Mouse (Mus musculus) frontal cortex, postnatal 10 days (tissue): ENCODE data around the gene Myo15.
"Not testable (repeated sequence)": the region's sequence is repeated elsewhere in the genome, so short reads cannot be mapped to it uniquely, and the experiment has no call there.

ENCODE experiments used
- DNase-seq, 2 experiments: peaks; one replicate each; pipeline ENCODE4 v3.0.0; 2022; ENCODE audit warnings: low spot score in 2 of 2, mixed read lengths in 1 of 2

The Myo15 gene

DNA sequence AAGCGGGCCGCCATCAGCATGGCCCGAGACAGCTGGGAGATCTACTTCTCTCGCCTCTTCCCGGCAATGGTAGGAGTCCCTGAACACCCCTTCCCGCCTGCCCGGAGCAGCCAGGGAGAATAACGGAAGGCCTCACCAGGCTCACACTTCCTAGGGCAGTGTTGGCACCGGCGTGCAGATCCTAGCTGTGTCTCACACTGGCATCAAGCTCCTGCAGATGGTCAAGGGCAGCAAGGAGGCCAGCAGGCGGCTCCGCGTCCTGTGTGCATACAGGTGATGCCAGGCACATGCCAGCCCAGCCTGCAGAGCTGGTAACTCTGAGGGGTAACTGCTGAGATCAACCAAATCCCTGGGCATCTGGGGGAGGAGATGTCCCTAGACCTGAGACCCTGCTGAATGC, 38.1 kb downstream of the Myo15 start:
- no peak for DNase-seq

GRCm38 (mm10) chr11:60508950-60509349, 39.8 kb downstream of the Myo15 start:
- DNase-seq: no peak

DNA sequence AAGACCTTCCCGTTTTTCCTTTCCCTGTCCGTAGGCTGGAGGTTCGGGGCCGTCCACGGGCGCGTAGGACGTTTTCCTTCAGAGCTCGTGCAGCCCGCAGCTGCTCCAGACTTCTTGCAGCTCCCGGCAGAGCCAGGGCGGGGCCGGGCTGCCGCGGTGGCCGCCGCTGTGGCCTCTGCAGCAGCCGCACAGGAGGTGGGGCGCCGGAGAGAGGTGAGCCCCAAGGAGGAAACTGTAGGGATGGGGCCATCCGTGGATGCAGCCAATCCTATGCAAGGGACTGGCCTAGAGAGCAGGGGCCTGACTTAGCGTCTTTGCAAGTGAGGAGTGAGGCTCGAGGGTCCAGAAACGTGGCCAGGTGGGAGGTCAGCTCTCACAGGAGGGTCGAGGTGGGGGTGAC, 40.4 kb downstream of the Myo15 start:
- DNase-seq: no peak

- DNase-seq: no peak
Observed at GRCm38 (mm10) chr11:60511893-60512292, 42.8 kb downstream of the Myo15 start.

DNA sequence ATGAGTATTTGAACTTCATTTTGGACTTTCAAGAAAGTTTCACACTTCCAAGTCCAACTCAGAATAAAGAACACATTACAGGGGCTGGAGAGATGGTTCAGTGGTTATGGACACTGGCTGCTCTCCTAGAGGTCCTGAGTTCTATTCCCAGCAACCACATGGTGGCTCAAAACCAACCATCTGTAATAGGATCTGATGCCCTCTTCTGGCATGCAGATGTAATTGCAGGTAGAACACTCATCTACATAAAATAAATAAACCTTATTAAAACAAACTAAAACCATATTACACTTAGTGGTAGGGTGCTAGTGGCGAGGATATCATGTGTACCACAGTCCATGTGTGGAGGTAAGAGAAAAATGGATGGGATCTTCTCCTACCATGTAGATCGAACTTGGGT, 43.4 kb downstream of the Myo15 start:
- DNase-seq: no peak

- DNase-seq: no peak
Observed at GRCm38 (mm10) chr11:60514941-60515340, 45.8 kb downstream of the Myo15 start.

DNA sequence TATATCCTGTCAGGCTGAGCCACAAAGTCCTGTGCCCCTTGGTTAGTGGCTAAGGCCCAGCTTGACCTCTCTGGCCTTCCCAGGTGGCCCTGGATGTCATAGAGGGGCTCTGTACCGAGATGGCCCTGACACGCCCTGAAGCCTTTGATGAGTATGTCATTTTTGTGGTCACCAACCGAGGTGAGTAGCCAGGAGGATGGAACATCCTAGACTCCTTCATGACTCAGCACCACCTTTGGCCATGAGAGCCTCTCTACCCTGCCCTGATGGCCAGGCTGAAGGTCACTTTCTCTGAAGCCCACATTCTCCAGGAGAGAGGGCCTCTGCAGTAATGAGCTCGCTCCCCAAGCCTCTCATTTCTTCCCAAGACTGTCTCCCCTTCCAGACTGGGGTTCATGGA, 49.2 kb downstream of the Myo15 start:
- DNase-seq: no peak

GRCm38 (mm10) chr11:60522027-60522426, 52.9 kb downstream of the Myo15 start:
- DNase-seq: no peak

- no peak for DNase-seq
Observed at GRCm38 (mm10) chr11:60522661-60523365, 53.7 kb downstream of the Myo15 start.

DNA sequence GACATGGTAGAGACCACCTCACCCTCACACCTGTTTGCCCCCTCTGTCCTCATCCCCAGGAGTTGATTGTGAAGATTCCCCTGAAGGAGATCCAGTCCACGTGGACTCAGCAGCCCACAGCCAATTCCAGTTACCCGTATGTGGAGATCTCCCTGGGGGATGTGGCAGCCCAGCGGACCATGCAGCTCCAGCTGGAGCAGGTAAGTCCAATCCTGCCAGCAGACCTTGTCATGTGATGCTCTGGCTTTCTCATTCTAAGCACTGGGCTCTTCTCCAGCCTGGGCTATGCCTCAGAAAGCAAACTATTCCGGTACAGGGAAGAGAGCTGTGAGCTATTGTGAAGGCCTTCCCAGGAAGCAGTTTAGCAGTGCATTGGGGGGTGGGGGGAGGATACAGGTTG, 57.3 kb downstream of the Myo15 start:
- DNase-seq: no peak

DNA sequence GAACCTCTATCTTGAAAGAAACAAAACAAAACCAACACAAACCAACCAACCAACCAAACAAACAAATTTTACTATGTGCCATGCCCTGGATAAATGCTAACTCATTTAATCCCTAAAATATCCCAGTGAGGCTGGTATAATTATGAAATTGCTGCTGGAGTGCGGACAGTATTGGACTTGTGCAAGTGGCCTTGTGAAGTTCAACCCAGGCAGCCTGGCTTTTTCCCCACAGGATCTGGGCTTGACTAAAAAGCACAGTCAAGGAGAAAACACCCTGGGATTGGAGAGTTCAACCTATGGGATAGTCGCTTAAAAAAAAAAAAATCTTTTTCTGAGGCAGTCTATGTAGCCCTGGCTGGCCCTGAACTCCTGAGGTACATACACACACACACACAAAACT, 66.5 kb downstream of the Myo15 start:
- DNase-seq: no peak

DNA sequence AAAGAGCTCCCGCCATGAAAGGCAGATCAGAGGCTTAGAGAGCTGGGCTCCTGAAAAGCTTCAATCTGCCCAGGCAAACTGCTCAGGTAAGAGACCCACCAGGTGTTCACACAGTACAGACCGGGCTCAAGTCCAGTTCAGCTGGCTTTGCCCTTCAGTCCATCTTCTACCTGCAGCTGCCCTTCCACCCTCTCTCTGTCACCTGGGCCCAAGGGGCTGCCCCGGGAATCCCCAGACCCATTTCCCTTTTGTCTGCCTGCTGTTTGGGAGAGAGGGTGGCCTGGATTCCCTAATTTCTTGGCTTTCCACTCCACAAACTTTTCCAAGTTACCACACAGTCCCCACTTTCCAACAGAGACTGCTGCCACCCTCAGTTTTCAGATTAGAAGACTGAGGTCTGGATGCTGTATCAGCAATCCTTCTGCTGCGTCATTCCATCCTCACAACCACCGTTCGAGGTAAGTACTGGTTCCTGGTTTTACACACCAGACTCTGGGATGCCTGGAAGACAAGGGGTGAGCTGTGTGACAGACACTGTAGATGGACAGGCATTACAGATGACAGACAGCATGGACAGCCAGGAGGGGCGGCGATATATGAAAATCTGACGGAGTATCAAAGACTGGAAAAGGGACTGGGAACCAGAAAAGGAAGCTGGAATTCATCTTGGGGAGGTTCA, 67.2 kb downstream of the Myo15 start, which contains the start of gene Alkbh5:
Alkbh5 (plus strand) TSS at position 202 of the 679 bp plus-strand sequence.
- peak; percentile 23 to 24 for DNase-seq

DNA sequence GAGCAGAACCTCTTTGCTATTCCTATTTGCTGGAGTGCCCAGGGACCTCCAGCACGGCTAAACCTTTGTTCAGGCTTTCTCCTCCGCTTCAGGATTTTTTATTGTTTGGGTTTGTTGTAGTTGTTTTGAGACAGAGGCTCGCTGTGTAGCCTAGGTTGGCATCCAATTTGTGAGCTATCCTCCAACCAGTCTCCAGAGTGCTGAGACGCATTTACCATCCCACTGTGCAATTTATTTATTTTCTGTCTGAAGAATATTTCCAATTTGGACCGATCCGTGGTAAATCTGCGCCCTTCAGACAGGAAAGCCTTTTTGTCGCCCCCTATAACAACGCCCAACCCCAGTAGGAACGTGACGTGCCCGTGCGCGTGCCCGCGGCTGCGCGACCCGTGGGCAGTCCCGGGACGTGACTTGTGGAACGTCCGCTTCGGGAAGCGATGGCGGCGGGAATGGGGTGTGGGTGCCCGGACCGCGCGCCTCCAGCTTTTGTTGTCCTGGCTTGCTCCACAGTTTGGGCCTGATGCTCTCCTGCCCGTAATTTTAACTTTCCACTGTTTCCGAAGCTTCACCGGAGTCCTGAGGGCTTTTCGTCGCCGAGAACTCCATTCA, 67.8 kb downstream of the Myo15 start:
- peak; percentile 84 to 87 for DNase-seq

- peak; percentile 96 to 98 for DNase-seq
Observed at GRCm38 (mm10) chr11:60537468-60538347, 68.6 kb downstream of the Myo15 start.

DNA sequence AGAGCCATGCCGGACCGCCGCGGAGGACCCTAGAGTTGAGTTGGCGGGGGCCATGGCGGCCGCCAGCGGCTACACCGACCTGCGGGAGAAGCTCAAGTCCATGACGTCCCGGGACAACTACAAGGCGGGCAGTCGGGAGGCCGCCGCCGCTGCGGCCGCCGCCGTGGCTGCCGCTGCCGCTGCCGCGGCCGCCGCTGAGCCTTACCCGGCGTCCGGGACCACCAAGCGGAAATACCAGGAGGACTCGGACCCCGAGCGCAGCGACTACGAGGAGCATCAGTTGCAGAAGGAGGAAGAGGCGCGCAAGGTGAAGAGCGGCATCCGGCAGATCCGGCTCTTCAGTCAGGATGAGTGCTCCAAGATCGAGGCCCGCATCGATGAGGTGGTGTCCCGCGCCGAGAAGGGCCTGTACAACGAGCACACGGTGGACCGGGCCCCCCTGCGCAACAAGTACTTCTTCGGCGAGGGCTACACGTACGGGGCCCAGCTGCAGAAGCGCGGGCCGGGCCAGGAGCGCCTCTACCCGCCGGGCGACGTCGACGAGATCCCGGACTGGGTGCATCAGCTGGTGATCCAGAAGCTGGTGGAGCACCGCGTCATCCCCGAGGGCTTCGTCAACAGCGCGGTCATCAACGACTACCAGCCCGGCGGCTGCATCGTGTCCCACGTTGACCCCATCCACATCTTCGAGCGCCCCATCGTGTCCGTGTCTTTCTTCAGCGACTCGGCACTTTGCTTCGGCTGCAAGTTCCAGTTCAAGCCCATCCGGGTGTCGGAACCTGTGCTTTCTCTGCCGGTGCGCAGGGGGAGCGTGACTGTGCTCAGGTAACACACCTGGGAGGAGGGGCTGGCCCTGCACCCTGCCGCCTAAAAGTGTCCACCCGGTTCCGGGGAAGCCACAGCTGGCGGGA, 69.5 kb downstream of the Myo15 start:
- DNase-seq: peak; percentile 31 to 54

DNA sequence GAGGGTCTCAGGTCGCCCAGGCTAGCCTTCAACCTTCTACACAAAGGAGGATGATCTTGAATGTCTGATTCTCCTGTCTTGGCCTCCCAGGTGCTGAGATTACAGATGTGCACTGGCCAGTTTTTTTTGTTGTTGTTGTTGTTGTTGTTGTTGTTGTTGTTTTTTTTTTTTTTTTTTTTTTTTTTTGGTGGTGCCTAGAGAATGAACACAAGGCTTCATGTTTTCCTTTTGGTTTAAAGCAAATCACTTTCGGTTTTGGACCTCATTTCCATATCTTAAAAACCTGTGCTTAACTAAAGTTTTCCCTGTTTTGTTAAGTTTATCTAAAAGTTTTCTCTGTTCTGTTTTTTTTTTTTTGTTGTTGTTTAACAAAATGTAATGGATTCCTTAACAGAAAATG, 70.4 kb downstream of the Myo15 start:
- no peak for DNase-seq

GRCm38 (mm10) chr11:60540002-60540610, 71.0 kb downstream of the Myo15 start:
- no peak for DNase-seq

DNA sequence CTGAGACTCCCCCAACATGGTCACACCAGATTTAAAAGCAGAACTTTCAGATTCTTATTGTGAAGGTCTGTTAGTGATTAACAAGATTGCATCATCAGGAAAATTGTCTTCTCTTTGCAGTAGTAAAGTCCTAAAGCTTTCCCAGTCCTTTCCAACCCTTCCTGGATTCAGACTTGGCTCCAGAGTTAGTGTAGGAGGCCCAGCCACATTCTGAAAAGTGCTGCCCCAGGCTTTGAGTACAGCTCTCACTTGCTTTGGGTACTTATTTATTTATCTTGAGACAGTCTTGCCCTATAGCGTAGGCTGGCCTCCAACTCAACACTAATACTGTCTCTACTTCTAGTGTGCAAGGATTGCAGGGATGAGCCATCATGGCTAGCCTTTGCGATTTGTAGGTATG, 71.6 kb downstream of the Myo15 start:
- DNase-seq: no peak

GRCm38 (mm10) chr11:60541831-60542230, 72.7 kb downstream of the Myo15 start:
- no peak for DNase-seq

DNA sequence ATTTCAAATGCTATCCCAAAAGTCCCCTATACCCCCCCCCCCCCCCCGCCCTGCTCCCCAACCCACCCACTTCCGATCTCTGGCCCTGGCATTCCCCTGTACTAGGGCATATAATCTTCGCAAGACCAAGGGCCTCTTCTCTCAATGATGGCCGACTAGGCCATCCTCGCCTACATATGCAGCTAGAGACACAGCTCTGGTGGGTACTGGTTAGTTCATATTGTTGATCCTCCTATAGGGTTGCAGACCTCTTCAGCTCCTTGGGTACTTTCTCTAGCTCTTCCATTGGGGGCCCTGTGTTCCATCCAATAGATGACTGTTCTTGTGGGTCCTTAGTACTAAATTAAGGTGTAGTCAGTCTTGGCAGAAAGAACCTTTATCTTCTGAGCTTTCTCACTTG, 74.1 kb downstream of the Myo15 start:
- DNase-seq: not testable (repeated sequence)
